Mouse (Mus musculus): ENCODE measurements around the gene Socs2. TPM values are rescaled to one million over a fixed set of nuclear protein-coding genes. Genes with fewer than 3 reads are reported as not detected.
"Not testable (repeated sequence)": the region's sequence is repeated elsewhere in the genome, so short reads cannot be mapped to it uniquely, and the experiment has no call there.

Socs2 gene
- total RNA-seq, 2 experiments from 2014 or later = 11.1 to 20.0 TPM

DNA sequence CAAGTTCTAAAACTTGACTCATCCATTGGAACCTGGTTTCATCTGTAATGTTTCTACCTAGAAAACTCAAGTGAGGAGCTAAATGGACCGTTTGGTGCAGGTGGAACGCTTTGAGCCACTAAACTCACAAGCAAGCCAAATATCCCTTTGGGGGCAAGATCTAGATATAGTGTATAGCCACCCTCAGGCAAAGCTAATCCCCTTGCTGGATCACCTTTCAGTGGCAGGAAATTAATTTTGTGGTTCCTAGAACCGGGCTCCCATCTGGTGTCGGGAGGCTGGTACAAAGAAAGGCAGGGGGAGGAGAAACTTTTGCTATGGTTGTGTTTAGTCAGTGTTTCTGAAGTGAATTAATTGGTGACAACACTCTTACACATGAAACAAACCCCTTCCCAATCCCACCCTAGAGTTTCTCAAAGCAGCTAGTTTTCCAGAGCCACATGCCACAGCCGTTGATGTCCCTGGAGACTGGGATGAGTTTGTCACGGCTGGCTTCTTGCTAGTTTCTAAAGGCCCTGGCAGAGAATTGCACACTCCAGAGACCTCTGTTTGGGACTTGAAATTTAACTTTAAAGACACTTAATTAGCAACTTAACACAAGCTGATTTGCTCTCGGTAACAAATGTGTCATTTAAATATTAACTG, 19.7 kb downstream of the Socs2 start:
- no peak for DNase-seq (ENCODE audit: low spot score in 2 of 2)

DNA sequence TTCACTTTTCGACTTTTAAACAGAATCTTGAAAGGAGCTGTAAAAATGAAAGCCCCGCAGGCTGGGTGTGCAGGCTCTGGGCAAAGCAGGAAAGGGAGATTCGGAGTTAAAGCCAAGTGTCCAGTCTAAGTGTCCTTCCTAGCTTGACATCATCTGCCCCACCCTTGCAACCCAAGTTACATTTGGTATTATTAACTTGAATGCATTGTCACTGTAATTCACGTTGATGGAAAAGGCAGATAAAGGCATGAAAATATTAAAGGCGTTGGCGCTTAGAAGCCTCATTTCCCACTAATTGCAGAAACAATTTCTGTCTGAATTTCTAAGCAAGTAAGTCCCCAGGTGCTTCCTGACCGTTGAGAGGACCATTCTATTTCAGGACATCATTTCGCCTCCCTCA, 20.6 kb downstream of the Socs2 start:
- no peak for DNase-seq (ENCODE audit: low spot score in 2 of 2)

DNA sequence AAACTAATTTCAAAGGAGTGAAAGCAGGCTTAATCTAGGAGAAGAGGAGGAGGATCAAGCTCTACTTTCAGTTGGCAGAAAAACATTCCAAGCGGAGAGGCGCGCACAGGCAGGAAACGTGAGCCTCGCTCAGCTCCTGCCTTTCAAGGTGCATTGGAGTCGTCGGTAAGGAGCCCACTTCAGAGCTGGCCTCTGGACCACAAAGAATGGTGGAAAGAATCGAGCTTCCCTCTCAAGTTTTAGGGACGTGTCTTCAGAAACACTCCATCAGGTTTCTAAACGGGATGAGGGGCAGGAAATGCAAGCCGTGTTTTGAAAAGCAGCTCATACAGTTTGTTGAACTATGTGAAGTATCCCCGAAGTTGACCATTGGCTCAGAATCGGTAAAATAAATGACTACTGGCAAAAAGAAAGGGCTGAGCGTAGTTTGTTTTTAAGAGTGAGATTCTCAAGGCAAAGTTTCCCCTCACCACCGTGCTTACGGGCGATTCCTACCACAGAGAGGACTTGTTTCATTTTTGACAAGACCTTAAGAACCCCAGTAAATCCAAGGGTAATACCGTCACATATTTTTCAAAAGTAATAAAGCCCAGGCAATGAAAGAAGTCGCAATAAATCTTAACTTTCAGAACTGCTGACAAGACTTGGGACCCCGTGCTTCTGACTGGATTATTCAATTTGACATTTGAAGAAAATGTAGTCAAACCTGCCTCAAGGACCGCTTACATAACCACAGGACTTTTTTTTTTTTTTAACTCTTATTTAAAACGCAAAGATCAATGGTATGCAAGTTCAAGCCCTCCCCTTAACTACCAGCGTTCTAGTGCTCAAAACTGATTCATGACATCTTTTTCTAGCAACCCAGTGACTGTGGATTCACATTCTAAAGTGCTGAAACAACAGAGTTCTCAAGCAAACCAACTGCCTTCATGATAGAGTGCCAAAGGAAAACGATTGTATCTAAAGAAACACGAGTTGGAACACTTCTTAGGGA, 21.9 kb downstream of the Socs2 start:
- DNase-seq (ENCODE audit: low spot score in 2 of 2) = no peak

DNA sequence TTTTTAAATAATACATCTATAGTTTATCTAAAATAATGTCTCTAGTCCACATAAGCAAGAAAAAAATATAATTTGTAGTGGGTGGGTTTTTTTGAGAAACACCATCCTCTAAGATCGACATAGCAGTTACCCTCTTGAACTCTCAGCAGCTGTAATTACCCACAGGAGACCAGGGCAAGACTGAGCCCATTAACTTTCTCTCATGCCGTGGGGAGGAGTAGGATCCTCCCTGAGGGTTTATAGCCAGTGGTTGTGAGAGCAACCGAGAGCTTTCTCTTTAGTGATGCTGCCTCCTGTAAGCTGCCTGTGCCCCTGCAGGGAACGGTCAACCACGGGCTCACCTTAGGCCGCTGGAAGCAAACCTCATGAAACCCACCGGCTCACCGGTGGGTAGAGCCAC, 24.9 kb downstream of the Socs2 start:
- DNase-seq (ENCODE audit: low spot score in 2 of 2) = no peak

DNA sequence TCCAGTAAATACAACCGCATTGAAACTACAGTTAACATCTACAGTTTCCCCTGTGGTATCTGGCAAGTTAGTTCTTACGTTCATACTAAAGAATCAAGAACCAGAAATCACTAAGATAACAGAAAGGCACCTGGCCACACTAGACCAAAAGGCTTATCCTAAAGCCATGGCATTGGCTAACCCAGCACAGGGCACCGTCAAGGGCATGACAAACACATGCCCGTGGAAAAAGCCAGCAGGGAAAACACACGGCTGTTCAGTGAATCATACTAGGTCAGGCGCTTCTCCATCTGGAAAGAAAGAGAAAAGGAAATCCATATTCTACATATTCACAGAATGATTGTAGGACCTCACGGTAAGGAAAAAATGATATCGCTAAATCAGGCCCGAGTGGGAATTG, 26.1 kb downstream of the Socs2 start:
- no peak for DNase-seq (ENCODE audit: low spot score in 2 of 2)

DNA sequence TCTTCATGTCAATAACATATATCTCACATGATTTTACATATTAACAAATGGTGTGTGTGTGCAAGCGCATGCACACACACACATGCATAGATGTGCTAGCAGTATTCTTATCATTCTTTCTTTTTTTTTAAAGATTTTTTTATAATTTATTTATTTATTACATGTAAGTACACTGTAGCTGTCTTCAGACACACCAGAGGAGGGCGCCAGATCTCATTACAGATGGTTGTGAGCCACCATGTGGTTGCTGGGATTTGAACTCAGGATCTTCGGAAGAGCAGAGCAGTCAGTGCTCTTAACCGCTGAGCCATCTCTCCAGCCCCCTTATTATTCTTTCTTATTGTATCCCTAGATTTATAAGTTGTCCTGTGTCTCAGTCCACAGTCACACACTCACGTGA, 27.2 kb downstream of the Socs2 start:
- DNase-seq (ENCODE audit: low spot score in 2 of 2) = not testable (repeated sequence)

DNA sequence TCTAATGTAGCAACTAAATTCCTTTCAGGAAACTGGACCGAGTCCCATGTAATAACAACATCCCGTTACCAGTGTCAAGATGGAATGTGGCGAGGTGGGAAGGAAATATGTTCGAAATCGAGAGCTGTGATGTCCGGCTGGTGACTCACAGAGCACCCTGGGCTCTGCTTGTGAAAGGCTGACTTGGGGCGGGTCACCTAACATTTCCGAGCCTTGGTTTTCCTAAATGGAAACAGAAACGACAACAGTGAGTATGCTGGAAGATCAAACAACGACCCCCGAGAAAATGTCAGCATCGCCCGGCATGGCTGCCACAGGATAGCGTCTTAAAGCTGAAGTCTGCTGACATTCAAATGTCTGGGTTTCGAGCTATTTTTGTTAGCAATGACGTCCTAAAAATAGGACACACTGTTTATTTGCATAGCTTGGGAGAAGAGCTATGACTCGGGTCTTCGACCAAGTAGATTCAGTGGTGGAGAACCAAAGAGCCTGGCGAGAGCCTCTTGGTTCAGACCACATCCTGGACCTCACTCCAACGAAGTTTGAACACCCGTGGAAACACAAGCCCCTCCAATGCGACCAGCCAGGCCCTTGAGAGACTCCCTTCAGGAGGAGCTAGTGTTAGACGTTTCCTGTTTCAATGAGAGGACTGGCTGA, 28.0 kb downstream of the Socs2 start:
- no peak for DNase-seq (ENCODE audit: low spot score in 2 of 2)

DNA sequence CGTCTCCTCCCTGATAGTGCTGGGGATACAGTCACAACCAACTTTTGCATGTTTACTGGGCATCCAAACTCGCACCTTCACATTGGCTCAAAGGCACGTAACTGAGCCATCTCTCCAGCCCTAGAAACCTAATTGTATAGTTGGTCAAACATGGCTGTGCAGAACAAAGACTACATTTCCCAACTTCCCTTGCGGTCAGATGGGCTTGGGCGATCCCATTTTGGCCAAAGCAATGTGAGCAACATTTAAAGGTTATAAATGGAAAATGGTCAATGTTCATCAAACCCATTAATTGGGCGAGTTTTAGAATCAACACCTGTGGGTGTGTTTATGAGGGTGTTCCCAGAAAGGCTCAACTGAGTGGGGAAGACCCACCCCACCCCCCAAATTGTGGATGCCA, 30.5 kb downstream of the Socs2 start:
- no peak for DNase-seq (ENCODE audit: low spot score in 2 of 2)

DNA sequence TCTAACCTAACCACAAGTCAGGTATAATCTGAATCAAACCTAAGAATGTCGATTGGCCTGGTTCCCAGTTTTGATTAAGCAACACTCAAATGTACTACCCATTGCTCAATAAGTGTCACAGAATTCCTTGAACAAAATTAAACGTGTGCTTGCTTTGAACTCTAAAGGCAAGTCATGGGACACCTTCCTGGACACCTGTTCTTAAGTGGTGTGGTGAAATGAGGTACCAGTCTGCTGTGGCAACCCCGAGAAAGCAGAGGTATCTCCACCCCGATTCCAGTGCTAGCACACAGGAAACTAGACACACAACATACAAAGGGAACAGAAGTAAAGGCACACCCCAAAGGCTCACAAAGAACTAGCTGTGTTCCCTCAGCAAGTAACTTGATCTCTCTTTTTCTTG, 31.2 kb downstream of the Socs2 start:
- DNase-seq (ENCODE audit: low spot score in 2 of 2) = no peak

DNA sequence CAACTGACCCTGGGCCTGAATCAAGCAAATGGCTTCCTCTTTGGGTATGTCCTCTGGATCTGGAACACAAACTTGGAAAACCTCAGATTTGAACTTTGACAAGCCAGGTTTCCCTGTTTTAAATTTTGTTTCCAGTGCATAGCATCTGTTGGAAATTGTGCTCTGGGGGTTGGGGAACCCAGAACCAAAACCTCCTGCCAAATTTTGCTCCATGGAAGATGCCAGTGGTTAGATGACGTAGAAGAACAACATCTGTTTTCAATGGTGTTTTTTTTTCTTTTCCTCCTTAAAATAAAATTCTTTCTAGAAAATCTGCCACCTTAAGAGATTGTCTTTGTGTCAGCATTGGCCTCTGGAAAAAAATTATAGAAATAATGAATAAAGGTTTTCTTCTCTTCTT, 31.9 kb downstream of the Socs2 start:
- no peak for DNase-seq (ENCODE audit: low spot score in 2 of 2)

DNA sequence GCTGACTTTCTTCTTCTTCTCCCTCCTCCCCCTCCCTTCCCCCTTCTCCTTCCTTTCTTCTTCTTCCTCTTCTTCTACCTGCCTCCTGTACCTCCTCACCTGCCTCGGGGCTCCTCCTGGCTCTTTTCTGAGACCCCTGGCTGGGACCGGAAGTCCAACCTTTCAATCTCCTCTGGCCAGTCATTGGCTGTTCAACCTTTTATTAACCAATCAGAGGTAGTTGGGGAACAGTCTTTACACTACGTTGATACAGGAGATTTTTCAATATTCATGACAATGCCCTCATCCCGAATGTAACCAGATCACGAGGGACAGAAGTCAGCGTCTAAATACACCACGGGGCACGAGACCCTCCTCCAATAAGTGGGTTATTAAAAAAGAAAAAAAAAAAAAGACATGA, 32.5 kb downstream of the Socs2 start:
- DNase-seq (ENCODE audit: low spot score in 2 of 2) = no peak

DNA sequence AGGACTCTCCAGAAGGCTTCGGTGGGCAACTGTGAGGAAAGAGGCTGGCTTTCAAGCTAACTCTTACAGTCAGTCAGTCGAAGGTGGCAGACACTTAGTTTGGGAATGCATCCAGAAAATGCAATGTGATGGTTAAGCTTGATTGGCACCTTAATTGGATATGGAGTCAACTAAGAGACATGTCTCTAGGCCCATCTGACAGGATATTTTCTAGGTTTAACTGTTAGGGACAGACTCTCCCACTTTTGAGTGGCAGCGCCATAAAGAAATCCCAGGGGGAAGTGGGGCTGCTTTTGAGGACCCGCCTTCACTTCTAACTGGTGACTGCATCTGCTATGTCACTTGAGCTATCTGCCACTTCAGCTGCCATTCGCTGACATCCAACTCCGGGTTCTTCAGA, 43.6 kb downstream of the Socs2 start:
- DNase-seq (ENCODE audit: low spot score in 2 of 2) = no peak

DNA sequence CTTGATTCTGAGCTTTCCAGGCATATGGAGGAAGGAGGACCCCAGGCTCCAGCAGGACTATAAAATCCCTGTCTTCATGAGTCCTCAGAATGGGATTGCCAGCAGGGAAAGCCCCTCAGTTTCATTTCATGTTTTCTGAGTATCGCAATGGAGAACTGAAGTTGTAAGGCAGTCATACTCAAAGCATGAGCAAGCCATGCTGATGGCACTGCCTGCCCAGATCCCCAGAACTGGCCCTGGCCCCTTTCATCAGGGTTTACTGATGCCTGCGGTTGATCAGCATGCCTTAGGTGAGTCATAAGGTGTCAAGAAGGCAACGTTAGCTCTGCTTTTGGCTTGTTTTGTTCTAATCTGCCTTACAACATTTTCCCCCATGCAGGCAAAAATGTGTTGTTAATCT, 45.0 kb downstream of the Socs2 start:
- no peak for DNase-seq (ENCODE audit: low spot score in 2 of 2)

DNA sequence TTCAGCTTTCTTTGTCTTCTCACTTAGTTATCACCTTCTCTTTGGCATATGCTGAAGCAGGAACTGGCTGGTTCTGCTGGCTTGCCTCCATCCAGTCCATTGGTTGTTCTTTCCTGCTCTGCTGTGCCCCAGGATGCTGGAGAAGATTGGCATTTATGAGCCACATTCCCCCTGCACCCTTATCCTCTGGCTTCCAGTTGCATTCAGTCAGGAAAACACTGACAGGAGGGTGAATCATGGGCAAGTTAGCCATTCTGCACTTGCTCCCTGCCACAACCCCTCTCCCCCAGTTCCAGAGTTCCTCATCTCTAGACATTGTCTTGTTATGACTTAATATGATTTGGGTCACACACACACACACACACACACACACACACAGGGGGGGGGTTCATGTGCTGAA, 47.8 kb downstream of the Socs2 start:
- DNase-seq (ENCODE audit: low spot score in 2 of 2) = no peak

DNA sequence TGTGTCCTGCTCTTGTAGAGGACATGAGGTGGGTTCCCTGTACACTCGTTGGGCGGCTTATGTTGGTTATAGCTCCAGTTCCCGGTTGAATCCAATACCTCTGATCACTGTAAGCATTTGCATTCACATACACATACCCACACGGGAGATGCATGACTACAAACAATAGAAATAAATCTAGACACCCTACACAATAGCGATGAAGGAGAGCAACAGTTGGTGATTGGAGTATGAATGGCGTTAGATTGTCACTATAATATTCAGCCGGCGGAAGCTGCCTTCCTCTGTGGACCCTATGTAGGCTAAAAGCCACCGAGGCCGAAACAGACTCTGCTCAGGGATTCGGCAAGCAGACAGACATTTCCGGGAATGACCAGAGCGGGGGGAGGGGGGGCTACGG, 48.8 kb downstream of the Socs2 start:
- DNase-seq (ENCODE audit: low spot score in 2 of 2) = no peak

DNA sequence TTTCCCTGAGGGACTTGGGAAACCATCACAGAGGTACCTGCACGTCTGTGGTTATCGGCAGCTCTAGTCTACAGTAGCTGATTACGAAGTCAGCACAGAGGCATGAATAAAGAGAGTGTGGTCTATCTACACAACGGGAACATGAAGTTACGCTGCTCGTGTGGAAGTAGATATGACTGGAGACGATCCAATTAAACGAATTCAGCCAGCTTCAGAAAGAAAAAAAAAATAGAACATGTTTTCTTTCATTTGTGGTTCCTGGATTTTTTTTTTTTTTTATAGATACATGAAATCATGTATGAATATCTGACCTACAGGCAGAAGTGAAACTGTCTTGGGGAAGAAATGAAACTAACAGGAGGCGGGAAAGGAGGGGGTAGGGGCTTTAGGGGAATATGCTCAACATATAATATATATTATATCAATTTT, 49.3 kb downstream of the Socs2 start:
- DNase-seq (ENCODE audit: low spot score in 2 of 2) = no peak

DNA sequence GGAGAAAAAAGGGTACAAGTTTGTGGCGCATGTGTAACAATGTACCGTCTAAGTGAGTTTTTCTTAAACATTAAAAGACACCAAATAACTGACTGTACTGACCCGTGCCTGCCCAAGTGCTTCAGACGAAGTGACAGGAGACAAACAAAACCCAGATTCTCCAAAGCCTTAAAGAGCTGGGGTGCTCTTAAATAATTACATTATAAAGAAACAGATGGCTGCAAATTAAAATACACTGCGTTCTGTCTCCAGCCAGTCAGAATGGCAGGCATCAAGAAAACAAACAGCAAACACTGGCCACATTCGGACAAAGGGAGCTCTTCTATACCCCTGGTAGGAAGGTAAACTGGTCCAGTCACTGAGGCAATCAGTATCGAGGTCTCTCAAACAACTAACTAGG, 49.7 kb downstream of the Socs2 start:
- no peak for DNase-seq (ENCODE audit: low spot score in 2 of 2)

DNA sequence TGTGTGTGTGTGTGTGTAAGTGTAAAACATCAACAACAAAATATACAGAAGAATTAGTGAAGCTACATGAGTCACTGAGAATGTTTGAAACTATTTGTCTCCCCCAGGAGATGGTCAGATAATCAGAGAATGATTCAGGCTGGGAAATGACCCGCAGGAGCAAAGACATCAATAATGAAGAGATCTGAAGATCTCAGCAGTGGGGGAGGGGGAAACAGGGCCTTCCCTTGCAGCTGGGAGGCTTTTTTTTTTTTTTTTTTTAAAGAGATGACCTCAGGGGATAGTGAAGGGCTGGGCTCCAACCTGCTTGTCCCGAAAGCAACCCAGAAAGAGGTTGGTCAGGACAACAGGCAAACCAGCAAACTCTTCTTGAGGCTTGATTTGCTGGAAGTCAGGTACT, 54.7 kb downstream of the Socs2 start:
- no peak for DNase-seq (ENCODE audit: low spot score in 2 of 2)

DNA sequence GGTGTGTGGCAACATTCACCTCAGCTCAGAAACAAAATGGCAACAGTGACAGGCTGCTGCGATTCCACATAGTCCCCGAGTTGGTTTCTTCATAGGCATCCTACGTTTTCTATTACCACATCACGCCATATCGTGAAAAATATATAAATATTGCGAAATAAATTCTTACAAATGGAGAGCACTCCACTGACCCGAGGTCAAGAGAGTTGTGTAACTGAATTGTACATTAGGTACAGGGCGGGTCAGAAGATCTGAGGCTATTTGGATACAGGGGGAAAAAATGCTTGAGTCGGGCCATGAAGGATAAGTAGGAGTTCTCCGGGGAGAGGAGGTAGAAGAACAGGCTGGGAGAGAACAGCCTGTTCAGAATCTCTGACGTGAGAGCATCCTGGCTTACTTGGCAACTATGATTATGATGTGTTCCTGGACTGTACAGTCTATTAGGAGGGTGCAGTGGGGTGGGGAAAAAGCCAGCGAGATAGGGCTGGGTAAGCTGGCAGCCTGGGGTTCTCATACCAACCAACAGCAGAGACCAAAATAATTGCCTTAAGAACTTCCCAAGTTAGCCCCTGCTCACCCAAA, 55.6 kb downstream of the Socs2 start:
- no peak for DNase-seq (ENCODE audit: low spot score in 2 of 2)

DNA sequence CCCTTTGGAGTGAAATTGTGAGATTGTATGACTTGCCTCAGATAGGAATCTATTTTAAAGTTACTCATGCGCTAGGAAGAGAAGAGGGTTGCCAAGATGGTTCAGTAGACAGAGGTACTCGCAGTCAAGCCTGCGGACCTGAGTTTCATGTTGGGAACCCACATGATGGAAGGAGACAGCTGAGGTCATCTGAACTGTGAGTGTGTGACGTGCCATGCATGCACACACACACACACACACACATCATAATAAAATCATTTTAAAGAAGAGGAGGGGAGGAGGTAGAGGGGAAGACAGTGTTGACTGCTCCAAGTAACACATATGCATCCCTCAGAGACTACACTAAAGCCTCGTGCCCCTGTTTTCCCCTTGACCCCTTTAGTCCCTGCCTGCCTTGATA, 56.9 kb downstream of the Socs2 start:
- no peak for DNase-seq (ENCODE audit: low spot score in 2 of 2)

DNA sequence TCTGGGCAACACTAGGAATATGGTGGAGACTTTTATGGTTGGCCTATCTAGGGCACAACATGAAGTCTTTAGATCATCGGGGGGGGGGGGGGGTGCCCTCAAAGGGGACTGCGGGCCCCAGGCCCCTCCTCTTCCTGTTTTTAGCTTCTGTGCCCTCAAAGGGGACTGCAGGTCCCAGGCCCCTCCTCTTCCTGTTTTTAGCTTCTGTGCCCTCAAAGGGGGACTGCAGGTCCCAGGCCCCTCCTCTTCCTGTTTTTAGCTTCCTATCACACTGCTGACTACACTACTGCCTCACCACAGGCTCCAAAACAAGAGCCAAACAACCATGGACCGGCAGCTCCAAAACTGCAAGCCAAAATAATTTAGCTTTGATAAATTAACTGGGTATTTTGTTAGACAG, 59.3 kb downstream of the Socs2 start:
- DNase-seq (ENCODE audit: low spot score in 2 of 2) = no peak

DNA sequence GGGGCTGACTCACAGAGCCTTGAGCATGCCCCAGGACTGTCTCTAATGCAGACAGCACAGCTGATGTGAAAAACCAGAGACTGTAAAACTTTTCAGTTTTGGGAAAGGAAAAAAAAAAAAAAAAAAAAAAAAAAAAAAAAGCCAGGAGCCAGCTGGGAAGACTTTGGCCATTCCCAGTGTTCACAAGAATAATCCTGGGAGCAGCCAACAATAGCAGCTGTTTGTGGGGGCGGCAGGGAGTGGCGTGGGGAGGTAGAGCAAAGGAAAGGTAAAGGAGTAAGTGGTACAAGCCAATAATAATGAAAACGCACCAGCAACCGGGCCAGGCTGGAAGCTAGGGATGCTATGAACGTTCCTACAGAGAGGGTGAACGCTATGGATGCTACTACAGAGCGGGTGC, 60.3 kb downstream of the Socs2 start:
- DNase-seq (ENCODE audit: low spot score in 2 of 2) = no peak

Data from adrenal gland, adult 18-20 months (tissue).